Mouse (Mus musculus) layer of hippocampus, postnatal 36 days (tissue): ENCODE measurements around the gene Mr1. TPM values are rescaled to one million over a fixed set of nuclear protein-coding genes. Genes with fewer than 3 reads are reported as not detected.

Experiments used
- DNase-seq, 2 experiments: peaks; one replicate each; pipeline ENCODE4 v3.0.0; 2022
- total RNA-seq, 2 experiments: library from RNA; stranded (reverse); gene quantifications; 2 replicates each; pipeline ENCODE4 v1.2.3; 2021

The Mr1 gene
- total RNA-seq, 2 experiments from 2014 or later, result 1.4 to 2.5 TPM

DNA sequence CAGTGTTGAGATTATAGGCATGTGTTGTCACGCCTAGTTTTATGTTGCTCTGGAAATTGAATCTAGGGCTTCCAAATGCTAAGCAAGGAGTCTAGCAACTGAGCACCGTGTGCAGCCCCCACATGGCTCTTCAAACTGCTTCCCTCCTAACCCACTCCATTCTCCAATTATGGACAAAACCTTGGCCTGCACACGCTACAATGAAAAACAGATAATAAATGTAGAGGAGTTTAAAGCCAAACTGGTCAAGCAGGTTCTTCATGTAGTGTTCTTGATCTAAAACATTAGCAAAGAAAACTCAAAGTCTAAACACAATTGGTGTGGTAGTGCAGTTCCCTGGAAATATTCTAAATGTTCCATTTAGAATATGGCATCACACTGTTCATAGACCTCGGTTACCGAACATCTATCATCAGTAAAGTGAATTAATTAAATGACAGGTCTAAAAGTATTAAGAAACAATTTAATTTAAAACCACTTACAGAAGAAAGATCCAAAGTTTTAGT is 19.1 kb downstream of the Mr1 start:
- DNase-seq, result no peak

- no peak for DNase-seq
Observed at GRCm38 (mm10) chr1:155126716-155127115, 19.9 kb downstream of the Mr1 start.

- no peak for DNase-seq
Observed at GRCm38 (mm10) chr1:155124397-155124796, 22.2 kb downstream of the Mr1 start.

DNA sequence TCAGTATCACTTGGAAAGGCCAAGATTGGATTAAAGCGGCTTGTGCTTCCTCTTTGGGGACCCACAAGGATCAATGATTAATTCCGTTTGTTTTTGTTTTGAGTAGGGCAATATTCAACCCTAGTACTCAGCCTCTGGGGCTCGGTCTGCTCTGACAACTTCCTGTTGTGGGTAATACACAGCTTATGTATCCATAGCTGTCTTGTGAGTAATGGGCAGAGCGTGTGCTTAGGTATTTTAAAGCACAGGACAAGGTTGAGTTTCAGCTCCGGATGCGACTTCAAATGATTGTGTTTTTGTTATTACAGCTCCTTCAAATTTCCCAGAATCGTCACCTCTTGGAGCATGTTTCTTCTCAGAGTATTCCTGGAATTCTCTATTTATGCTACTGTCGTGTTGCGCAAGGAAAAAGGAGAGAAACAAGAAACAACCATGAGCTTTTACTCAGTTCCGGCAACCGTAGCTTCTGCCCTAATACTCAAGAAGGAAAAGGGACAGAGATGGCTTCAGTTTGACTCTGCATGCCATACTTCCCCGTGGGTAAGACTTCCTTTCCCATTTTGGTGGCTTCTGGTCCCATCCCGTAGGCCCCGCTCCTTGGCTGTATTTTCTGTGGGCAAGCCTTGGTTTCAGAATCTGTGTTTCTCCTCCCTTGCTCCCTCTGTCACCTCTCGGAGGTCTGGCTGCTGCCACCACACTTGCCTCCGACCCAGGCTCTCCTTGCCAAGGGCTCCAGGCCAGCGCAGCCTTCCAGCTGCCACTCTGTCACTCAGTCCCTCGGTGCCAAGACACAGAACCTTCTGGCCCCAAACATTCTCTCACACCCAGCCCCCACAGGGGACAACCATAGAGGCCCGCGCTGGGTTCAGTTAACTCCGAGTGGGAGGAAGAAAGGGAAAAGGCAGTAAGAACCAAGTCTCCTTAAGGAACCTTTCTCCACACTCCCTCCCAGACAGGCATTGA is 24.4 kb downstream of the Mr1 start:
- peak; percentile 56 to 63 for DNase-seq

GRCm38 (mm10) chr1:155119719-155120118 is 26.9 kb downstream of the Mr1 start:
- DNase-seq, result no peak

GRCm38 (mm10) chr1:155113946-155114345 is 32.7 kb downstream of the Mr1 start:
- no peak for DNase-seq

DNA sequence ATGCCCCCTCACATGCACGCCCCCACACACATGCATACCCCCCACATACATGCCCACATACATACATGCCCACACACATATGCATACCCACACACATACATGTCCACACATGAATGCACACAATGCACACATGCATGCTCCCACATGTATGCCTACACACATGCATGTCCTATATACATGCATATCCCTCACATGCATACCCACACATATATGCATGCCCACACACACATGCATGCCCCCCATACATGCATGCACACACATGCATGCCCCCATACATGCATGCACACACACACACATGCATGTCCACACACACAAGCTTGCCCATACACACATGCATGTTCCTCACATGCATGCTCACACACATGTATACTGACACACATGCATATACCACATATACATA is 33.7 kb downstream of the Mr1 start:
- DNase-seq, result no peak

DNA sequence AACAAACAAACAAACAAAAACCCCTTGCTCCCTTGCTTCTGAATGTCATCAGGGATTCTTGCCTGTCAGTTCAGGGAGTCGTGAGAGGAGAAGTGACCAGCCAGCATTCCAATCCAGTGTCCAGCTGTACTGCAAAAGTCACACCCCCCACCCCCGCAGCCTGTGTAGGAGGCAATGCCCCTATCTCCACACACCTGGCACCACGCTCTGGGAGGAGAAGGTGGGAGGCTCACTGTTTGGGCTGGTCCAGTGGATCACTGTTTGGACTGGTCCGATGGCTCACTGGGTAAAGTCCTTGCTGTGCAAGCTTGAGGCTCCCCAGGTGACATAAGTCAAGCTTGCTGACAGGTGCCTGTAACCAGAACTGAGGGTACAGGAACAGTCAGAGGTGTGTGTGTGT is 34.5 kb downstream of the Mr1 start:
- DNase-seq, result no peak

GRCm38 (mm10) chr1:155111491-155111890 is 35.1 kb downstream of the Mr1 start:
- no peak for DNase-seq

DNA sequence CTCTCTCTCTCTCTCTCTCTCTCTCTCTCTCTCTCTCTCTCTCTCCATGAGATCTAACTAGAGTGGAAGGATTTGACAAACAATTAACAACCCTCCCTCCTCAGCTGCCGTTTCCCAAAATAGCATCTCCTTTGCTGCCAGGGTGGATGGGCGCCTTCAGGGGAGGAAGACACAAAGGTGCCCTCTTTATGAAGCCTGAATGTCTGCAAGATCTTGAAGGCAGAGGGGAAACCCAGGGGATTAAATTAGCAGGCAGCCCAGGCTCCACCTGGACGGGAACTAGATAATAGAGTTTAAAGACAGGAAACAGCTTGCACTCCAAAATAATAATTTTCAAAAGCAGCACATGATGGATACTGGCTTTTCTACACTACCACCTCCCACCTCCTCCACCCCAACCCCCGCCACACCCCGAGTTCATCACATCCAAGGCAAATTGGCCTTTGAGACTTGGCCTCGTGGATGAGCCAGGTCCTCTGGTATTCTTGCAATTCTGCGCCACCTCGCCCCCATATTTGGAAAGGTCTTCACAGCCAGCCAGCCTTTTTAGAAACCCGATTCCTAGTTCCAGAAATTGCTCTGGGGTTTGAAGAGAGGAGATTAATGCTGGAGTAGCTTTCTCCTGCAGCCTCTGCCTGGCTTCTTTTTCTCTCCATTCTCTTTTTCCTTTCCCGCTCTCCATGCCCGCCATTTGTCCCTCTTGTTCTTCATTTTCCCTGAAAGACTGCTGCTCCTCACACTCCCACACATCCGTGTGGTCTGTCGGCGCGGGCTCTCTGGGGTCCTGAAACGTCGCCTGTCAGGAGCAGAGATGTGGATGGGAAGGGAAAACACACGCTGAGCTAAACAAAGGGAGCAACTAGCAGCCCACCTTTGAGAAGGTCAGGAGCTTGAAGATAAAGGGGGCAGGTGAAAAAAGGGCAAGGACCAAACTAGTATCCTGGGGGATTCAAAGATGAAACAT is 36.9 kb downstream of the Mr1 start:
- no peak for DNase-seq

DNA sequence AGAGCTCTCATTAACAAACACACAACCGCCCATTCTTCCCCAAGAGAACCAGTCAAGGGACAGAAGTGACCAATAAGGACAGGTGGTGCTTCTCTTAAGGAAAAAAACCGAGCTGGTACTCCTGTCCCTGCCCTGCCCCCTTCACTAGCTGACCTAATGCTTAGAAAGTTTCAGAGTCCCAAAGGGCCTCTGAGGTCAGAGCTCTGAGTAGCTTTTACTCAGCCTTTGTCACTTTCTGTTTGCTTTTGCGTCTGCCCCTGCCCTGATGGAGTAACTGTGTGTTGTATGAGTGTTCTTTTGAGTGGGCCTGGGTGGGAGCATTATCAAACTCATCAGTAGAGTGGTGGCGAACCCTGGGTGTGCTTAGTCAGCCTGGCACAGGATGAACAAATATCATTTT is 38.2 kb downstream of the Mr1 start:
- no peak for DNase-seq

DNA sequence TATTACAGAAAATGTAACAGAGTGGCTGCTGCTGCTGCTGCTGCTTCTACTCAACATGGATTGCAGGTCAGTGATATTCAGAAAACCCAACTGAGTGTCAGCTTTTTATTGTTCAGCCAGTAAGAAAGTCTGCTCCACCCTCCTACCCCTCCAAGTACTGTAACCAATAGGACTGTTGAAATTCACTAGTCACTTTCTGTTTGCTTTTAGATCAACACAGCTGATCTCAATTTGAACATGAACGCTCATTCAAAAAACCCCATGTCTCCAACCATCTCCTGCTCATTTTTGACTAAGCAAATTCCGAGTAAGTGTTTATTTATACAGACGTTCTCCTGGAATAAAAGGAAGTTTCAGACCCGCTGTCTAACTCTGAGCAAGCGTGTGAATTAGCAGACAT is 38.8 kb downstream of the Mr1 start:
- DNase-seq, result no peak

DNA sequence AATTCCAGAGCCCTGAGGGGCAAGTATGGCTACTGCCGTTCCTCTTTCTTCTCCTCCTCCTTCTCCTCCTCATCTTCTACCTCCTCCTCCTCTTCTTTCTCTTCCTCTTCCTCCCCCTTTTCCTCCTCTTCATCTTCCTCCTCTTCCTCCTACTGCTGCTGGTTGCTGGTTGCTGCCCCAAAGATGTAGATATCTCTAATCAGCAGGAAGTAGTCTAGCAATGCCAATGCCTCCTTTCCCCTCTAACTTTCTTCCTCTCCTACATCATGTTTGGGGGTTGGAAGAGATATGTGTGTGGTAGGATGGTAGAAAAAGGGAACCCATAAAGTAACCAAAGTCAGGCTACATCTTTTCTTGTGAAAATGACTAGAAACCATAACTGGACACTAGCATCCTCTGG is 40.3 kb downstream of the Mr1 start:
- no peak for DNase-seq

GRCm38 (mm10) chr1:155103991-155104390 is 42.6 kb downstream of the Mr1 start:
- DNase-seq, result no peak

DNA sequence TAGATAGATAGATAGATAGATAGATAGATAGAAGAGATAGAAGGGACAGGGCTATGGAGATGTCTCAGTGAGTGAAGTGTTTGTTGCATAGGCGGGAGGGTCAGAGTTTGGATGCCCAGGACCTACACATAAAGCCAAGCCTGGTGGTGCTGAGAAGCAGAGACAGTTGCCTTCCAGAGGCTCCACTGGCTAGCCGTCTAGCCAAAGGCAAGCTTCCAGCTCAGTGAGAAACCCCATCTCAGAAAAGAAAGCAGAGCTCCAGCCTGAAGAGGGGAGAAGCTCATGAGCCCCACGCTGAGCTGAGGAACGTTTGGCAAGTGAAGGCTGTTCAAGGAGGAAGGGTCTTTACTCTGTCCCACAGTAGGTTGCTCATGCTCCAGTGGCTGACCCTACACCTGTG is 44.0 kb downstream of the Mr1 start:
- no peak for DNase-seq

- peak; percentile 96 to 97 for DNase-seq
Observed at GRCm38 (mm10) chr1:155099280-155099848, 47.2 kb downstream of the Mr1 start, which contains the start of gene Ier5. Ier5 (minus strand) TSS chr1:155099636.

GRCm38 (mm10) chr1:155098486-155099279 is 47.9 kb downstream of the Mr1 start:
- peak; percentile 57 to 61 for DNase-seq

DNA sequence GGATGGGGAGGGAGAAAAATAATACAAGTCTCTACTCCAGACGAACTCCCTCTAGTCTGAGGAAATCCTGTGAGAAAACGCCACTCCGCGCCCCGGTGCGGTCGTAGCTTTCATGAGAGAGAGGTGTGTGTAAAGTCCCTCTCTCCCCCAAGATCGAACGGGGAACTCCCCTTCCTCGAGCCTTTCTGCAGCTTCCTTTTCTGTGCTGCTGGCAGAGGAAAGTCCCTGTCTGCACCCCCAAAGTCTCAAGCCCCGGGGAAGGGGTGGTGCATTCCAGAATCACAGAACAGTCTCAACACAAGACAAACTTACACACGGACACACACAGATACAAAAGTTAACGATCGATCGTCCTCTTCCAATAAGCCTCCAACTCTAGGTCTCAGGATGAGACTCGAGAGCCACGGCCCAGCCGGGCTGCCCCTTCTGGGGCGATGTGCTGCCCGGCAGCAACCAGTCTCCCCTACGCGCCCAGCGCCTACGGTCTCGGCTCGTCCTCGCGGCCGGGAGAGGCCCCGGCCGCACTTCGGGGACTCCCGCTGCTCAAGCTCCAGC is 48.6 kb downstream of the Mr1 start:
- DNase-seq, result peak; percentile 41

- no peak for DNase-seq
Observed at GRCm38 (mm10) chr1:155097354-155097753, 49.3 kb downstream of the Mr1 start.

DNA sequence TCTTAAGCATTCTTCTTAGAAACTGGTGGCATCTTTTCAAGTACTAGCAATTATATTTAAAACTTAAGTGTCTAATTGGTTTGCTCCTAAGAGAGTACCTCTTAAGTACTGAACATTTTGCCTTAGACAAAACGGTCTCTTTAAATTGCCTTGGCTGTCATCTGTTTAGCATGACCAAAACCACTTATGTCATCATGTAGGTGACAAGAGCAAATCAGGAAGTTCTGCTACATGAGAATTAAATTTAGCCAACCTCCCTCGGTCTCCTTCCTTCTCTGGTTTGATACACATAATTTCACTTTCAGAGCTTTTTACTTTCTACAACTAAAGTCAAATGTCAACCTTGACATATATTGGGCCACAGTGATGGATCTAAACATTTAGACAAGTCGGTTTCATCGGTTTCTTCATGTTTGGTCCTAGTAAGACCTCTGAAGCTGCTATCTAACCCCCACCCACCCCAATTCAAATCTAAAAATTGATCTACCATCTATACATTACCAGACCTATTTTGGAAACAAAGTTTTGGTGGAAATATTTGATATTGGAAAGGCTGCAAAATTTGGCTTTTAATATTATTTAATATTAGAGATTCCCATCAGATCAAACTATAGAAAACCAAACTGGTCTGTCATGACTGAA is 49.9 kb downstream of the Mr1 start:
- DNase-seq, result no peak
